Mouse (Mus musculus) hindbrain, embryonic 11.5 days (tissue): ENCODE measurements at regions not wholly inside any gene's neighbourhood (a gene's known extent, or its start where the extent isn't known, plus 50 kb on each side); places are given as distances from the start of the nearest gene placed in this dataset.
A peak's percentile ranks its signal among the peaks of the same experiment; 100 is the strongest.

Source experiments
- ATAC-seq: fragments of 200-750 bp; cut with Nextera tagmentation; 2 replicates; pipeline ENCODE4 v1.8.0; 2017; ENCODE audit warnings: mild to moderate bottlenecking, moderate TSS enrichment, moderate library complexity; ENCODE audit not compliant: low FRiP score
- DNase-seq: peaks from one replicate; pipeline ENCODE4 v3.0.0-alpha.2; 2015; ENCODE audit warnings: low spot score
- H3K27ac ChIP-seq: fragments of 300-500 bp; sonication (generic); 2 replicates; pipeline ENCODE4 v1.5.1; 2014; ENCODE audit warnings: mild to moderate bottlenecking, low read depth, low read length
- H3K27me3 ChIP-seq: fragments of 300-500 bp; sonication (generic); 2 replicates; pipeline ENCODE4 v1.6.1; 2014; ENCODE audit warnings: mild to moderate bottlenecking, low read length, moderate library complexity, mixed read lengths; ENCODE audit not compliant: control insufficient read depth, insufficient read depth
- H3K36me3 ChIP-seq: fragments of 300-500 bp; sonication (generic); 2 replicates; pipeline ENCODE4 v1.6.1; 2014; ENCODE audit warnings: mild to moderate bottlenecking, low read length, moderate library complexity, mixed read lengths; ENCODE audit not compliant: control insufficient read depth, insufficient read depth
- H3K4me1 ChIP-seq: fragments of 300-500 bp; sonication (generic); replicated peaks from 2 replicates; pipeline ENCODE4 v1.6.1; 2014; ENCODE audit warnings: low read length, mixed read lengths; ENCODE audit not compliant: control insufficient read depth, insufficient read depth
- H3K4me2 ChIP-seq: fragments of 300-500 bp; sonication (generic); replicated peaks from 2 replicates; pipeline ENCODE4 v1.6.1; 2014; ENCODE audit warnings: mild to moderate bottlenecking, low read depth, low read length
- H3K4me3 ChIP-seq: fragments of 300-500 bp; sonication (generic); 2 replicates; pipeline ENCODE4 v1.5.1; 2014; ENCODE audit warnings: low read depth, low read length
- H3K9ac ChIP-seq: fragments of 300-500 bp; sonication (generic); 2 replicates; pipeline ENCODE4 v1.6.1; 2014; ENCODE audit warnings: low read depth, low read length
- H3K9me3 ChIP-seq: fragments of 300-500 bp; sonication (generic); 2 replicates; pipeline ENCODE4 v1.6.1; 2016; ENCODE audit warnings: low read length; ENCODE audit not compliant: control insufficient read depth
- WGBS: fragments of 180-500 bp; shearing (Covaris S2); extraction: QIAGEN DNeasy Blood & Tissue Kit; methylation state at CpG from one replicate; pipeline ENCODE4 v1.1.7; 2014; 5-methylcytosine and 5-hydroxymethylcytosine counted together

DNA sequence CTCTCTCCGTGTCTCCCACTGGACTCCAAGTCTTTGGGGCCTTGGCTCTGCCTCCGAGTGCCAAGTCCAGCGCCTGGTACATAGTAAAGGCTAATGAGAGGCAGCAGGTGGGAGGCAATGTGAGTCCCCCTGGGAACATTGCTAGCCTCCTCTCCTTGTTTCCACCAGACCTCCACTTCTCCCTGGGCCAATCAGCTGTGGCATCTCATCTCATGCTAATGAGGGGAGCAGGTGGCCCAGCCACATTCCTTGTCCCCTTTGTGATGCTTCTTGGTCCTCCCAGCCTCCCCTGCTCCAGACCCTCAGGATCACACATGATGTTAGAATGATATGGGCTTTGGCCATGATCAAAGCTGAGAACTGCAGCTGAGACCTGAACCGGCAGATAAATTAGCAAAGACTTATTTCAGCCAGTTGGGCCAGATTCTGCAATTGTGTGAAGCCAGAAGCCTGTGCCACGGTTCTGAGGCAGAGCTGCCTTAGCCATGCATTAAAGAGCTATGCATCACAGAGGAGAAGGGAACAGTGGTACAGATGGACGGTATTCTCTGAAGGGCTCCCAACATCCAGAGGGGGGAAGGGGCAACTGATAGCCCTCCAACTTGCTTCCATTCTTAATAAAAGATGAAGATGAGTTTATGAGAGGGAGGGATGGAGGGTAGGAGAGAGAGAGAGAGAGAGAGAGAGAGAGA lies 208.0 kb upstream of the Id2 start:
- ATAC-seq = peak; percentile 89
- Histone ChIP-seq H3K9ac (no peak overlapping the region), H3K4me3 (no peak overlapping the region), H3K9me3 (no peaks in the 10 kb centered on the region), H3K4me2 (no peak overlapping the region), H3K4me1 (no peaks in the 10 kb centered on the region), H3K27me3 (no peaks in the 10 kb centered on the region), H3K27ac (peak overlapping the region; percentile 75), H3K36me3 (no peaks in the 10 kb centered on the region)
- DNase-seq = peak; percentile 62
- WGBS = 39% methylated on average over 6 of the region's 6 CpGs

- 44% methylated on average over 7 of the region's 7 CpGs for WGBS
- no peak for DNase-seq
- Histone ChIP-seq H3K4me1 (no peaks in the 10 kb centered on the region), H3K27me3 (no peaks in the 10 kb centered on the region), H3K27ac (no peak overlapping the region), H3K4me2 (no peak overlapping the region), H3K9me3 (no peaks in the 10 kb centered on the region), H3K9ac (no peak overlapping the region), H3K36me3 (no peaks in the 10 kb centered on the region), H3K4me3 (no peak overlapping the region)
- no peak for ATAC-seq
These were observed 206.6 kb upstream of the Id2 start for GRCm38 (mm10) chr12:25303500-25304050.

DNA sequence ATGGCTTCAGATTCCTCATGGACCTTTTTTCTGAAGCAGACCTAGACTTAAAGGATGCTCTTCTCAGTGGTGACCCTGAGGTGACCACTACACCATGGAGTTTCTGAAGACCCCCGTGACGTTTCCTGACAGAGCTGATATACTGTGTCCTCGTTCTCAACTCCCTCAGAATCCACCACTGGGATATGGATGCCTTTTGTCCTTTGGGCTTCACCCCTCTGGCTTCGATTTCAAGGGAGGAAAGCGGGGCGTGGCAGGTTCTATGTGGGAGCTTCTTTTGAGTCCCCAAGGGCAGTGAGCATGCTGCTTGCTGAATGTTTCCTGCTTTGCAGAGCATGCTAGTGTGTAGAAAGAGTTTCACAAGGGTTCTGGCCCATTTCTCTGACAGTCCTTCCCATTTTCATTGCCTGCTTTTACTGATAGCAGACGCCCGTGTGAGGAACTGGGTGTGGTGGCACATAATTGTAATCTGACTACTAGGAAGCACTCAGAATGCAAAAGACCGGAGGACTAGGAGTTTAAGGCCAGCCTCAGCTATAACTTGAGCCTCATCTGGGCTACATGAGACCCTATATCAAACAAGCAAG lies 204.0 kb upstream of the Id2 start:
- no peak for ATAC-seq
- Histone ChIP-seq H3K9me3 (no peaks in the 10 kb centered on the region), H3K9ac (no peak overlapping the region), H3K4me3 (no peak overlapping the region), H3K36me3 (no peaks in the 10 kb centered on the region), H3K27ac (no peak overlapping the region), H3K4me1 (no peaks in the 10 kb centered on the region), H3K27me3 (no peaks in the 10 kb centered on the region), H3K4me2 (no peak overlapping the region)
- WGBS = 68% methylated on average over 9 of the region's 9 CpGs
- no peak for DNase-seq

- no peaks in the 10 kb centered on the region for H3K9me3 ChIP-seq
- no peak overlapping the region for H3K4me3 ChIP-seq
- DNase-seq (no peak), ATAC-seq (no peak)
- H3K9ac ChIP-seq = no peak overlapping the region
- no peak overlapping the region for H3K4me2 ChIP-seq
- no peaks in the 10 kb centered on the region for H3K36me3 ChIP-seq
- 80% methylated on average over 11 of the region's 11 CpGs for WGBS
- H3K27me3 ChIP-seq = no peaks in the 10 kb centered on the region
- H3K4me1 ChIP-seq = no peaks in the 10 kb centered on the region
- no peak overlapping the region for H3K27ac ChIP-seq
These were observed 202.9 kb upstream of the Id2 start for GRCm38 (mm10) chr12:25299603-25300471.

DNA sequence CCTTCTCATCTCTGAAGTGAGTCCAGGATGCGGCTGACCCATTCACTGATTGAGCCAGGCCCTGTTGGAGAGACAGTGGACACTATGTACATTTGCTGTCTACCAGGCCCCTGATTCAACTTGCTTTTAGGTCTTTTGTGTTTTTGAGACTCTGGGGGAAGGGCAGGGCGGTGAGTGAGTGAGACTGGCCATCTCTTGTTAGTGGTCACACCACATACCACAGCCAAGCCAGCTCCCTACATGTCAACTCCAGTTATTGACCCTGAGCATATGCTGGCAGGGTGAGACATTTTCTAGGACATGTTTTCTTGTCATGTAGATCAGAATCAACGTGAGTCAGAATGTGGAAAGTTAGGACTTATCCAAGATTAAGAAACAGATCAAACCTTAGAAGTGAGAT lies 201.8 kb upstream of the Id2 start:
- Histone ChIP-seq H3K4me2 (no peak overlapping the region), H3K4me3 (no peak overlapping the region), H3K27me3 (no peaks in the 10 kb centered on the region), H3K9ac (no peak overlapping the region), H3K4me1 (no peaks in the 10 kb centered on the region), H3K9me3 (no peaks in the 10 kb centered on the region), H3K27ac (no peak overlapping the region), H3K36me3 (no peaks in the 10 kb centered on the region)
- no peak for ATAC-seq
- WGBS = 91% methylated on average over 3 of the region's 3 CpGs
- no peak for DNase-seq

DNA sequence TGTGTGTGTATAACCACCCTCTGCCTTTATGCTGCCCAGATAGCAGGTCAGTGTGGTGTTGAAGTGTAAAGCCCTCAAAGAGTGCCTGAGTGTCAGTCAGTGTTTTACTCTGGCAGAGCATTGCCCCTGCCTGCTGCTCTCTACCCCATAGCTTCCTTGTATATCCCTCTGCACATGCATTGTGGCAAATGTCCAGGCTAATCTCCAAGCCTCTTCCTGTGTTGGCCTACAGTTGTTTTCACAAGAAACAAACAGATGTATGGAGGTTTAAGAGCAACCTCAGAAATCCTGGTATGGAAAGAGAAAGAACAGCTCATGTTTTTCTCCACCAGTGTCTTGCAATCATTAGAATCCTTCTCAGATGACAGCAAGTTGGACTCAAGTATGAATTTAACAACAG lies 201.0 kb upstream of the Id2 start:
- H3K27ac ChIP-seq = no peak overlapping the region
- no peak overlapping the region for H3K9ac ChIP-seq
- ATAC-seq (no peak), DNase-seq (no peak)
- no peaks in the 10 kb centered on the region for H3K27me3 ChIP-seq
- H3K4me3 ChIP-seq = no peak overlapping the region
- H3K4me2 ChIP-seq = no peak overlapping the region
- H3K9me3 ChIP-seq = no peaks in the 10 kb centered on the region
- H3K36me3 ChIP-seq = no peaks in the 10 kb centered on the region
- no peaks in the 10 kb centered on the region for H3K4me1 ChIP-seq

DNA sequence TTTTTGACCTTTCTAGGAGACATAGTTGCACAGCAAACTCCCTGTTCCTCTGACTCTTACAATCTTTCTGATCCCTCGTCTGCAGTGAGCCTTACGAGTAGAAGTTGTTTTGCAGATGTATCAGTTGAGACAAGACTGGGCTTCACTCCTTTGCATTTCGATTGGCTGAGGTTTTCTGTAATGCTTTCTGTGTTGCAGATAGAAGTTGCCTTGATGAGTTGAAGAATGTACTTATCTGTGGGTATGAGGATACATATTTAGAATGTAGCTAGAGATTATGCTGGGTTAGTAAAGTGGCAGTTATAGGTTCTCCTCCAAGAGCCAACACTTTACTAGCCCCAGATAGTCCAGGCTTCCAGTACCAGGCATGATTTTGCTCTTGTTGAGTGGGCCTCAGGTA lies 199.7 kb upstream of the Id2 start:
- H3K9me3 ChIP-seq = no peaks in the 10 kb centered on the region
- no peak overlapping the region for H3K27ac ChIP-seq
- H3K36me3 ChIP-seq = no peaks in the 10 kb centered on the region
- H3K4me3 ChIP-seq = no peak overlapping the region
- no peak overlapping the region for H3K4me2 ChIP-seq
- no peak overlapping the region for H3K9ac ChIP-seq
- no peak for ATAC-seq
- H3K4me1 ChIP-seq = no peaks in the 10 kb centered on the region
- 94% methylated on average over 3 of the region's 3 CpGs for WGBS
- no peaks in the 10 kb centered on the region for H3K27me3 ChIP-seq
- no peak for DNase-seq

DNA sequence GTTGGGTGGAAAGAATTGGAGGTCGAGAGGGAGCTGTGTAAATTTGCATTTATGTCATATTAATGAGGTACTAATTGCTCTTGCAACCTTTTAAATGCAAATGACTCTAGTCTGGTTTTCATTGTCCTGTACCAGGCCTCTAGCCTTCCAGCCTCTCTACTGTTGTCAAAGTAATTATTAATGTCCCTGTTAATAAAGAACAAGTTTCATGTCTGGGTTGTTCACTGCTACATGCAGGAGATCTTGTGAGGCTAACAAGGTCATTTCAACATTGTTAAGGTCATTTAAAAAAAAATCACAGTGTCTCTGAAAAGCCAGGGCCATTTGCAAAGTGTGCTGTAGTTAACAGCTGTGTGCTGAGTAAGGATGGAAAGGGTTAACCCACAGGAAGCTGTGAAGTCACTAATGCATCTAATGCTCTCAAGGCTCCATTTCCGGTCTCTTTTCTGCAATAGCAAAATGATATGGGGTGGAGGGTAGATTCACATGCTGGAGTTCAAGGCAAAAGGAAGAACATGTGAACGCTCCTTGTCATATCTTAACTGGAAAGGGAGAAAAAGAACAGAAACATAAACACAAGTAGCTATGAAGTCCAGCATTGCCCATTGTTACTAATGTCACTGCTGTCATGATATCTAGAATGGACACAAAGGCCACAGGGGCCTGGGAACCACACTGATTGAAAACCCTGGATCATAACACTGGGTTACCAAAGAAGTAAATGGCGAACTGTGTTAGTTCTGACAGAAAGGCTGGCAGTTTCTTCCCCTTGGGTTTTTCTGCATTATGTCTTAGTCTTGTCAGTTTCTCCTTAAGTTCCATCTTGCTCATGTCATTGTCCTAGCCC lies 197.5 kb upstream of the Id2 start:
- 49% methylated on average over 4 of the region's 4 CpGs for WGBS

More for the DNA sequence above, 197.5 kb upstream of the Id2 start:
- H3K36me3 ChIP-seq = no peaks in the 10 kb centered on the region
- ATAC-seq (no peak), DNase-seq (no peak)
- no peak overlapping the region for H3K4me3 ChIP-seq
- no peak overlapping the region for H3K9ac ChIP-seq
- H3K4me1 ChIP-seq = no peaks in the 10 kb centered on the region
- no peak overlapping the region for H3K4me2 ChIP-seq
- H3K27ac ChIP-seq = no peak overlapping the region
- no peaks in the 10 kb centered on the region for H3K9me3 ChIP-seq
- no peaks in the 10 kb centered on the region for H3K27me3 ChIP-seq
